Mouse (Mus musculus) CD4-positive, CD25-positive, alpha-beta regulatory T cell, adult 2 months (primary cell): ENCODE results near the gene Itga9.

Experiments
- DNase-seq: peaks from one replicate; pipeline ENCODE4 v3.0.0-alpha.2; 2012; ENCODE audit warnings: low read depth, low spot score

The Itga9 gene

DNA sequence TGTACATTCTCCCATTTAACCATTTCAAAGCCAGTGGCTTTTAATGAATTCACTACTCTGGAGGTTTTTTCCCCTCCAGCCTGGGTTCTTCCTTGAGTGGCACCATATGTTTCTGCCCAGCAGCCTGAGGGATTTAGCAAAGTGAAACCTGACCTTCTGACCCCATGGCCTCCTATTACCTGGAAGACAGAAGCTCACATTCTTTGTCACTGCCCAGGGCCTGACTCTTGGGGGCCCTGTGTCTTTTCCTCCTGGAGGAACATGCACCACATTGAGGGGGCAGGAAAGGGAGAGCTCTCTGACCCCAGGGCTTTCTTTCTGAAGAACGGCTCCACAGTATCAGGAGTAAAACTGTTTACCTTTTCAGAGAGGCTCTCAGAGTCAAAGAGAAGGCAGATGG, 46.9 kb downstream of the Itga9 start:
- DNase-seq, result no peak

DNA sequence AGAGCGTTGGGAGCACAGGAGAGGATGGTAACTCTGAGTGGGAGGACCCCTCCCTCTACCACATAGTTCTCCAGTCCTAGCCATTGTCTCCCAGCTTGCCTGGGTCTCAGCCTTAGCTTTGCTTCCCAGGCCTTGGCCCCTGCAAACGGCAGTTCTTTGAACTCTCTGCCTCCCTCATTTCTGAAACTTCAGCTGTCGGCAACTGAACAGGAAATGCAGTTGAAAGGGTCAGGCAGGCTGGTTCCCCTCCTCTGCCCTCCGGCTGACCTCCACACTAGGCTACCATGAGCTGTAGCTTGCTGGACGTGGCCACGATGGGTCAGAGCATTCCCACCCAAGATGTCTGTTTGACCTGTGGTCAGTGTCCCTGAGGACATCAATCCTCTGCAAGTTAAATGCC, 48.5 kb downstream of the Itga9 start:
- DNase-seq, result no peak

DNA sequence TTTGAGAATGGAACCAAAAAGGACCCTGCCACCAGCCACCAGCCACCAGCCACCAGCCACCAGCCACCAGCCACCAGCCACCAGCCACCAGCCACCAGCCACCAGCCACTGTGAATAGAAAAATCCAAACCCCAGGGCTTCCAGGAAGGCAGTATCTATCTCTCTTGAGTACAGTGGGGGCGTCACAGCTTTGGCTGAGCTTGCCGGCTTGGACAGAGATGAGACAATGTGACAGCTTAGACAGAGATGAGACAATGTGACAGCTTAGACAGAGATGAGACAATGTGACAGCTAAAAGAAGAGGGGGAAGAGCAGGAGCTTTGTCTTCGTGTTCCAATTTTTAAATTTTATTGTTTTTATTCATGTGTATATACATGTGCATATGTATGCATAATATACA, 49.2 kb downstream of the Itga9 start:
- DNase-seq, result no peak

DNA sequence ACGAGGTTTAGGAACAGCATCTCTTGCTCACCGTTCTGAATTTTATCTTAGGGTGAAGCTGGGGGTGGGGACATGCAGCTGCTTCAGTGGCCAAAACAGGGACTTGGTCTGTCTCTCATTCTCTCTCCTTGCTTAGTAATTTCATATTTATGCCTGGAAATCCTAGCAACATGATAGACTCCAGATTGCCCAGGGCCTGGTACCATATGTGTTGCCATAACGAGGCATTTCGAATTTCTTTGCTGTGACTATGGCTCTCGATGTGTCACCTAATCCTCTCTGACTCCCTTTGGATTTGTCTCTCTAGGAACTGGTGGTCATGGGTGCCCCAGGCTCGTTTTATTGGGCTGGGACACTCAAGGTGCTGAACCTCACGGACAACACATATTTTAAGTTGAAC, 51.7 kb downstream of the Itga9 start:
- no peak for DNase-seq

DNA sequence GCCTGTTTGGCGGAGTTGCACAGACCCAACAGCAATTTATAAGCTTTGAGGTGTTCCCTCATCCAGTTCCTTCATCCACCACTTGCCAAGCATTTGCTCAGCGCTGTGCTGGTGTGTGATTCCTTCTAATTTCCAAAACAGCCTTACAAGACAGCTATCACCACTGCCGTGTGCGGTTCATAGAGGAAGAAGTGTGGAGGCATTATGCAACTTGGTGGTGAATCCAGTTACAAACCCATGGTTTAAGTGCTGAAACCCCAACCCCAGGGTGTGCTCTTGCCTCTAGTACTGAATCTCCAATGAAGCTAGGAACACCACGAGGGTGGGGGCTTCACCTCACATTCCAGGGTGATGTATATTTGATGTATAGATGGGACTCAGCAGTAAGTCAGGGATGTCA, 53.3 kb downstream of the Itga9 start:
- DNase-seq, result no peak

DNA sequence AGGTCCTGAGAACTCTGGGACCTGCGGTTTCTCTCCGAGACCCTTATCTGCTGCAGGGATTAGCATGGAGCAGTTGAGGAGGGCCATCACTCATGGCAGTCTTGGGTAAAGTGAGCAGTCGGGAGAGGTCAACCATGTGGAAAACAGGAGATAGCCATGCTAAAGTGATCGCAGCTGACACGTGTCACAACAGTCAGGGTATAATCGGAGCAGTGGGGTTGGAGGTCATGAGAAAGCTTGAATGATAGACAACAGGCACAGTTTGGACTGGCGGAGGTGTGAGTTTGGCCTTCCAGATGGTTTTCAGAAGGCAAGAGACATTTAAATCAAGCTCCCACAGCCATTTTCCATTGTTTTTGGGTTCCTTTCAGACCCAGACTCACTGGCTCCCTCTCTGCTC, 53.8 kb downstream of the Itga9 start:
- no peak for DNase-seq

DNA sequence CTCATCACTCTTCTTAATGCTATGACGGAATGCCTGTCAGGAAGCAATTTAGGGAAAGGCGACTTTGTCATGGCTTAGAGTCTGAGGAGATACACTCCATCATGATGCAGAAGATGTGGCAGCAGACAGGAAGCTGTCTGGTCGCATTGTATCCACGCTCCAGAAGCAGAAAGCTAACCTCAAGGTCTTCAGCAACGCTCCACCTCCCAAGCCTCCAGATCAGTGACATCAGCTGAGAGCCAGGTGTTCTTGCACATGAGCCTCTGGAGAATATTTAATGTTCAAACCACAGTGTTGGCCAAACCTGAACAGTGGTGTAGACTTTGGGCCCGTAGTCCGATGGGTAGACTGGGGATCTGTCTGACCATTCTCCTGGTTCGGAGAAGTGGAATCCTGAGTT, 55.5 kb downstream of the Itga9 start:
- peak; percentile 21 for DNase-seq

DNA sequence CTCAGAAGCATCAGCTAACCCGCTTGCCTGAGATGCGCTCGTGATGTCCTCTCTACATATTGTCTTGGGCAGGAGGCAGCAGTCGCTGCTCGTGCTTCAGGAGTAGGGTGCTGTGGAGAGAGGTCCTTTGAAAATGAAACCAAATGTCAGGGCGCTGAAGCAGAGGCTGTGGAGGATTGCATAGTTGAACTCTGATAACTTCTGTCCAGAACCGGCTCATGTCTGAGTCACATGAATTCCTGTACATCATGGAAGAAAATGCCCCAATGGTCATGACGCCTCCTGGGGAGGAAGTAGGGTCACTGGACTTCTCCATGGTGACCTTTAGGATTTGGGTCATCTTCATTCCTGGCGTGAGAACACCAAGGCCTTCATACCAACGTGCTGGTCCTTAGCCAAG, 56.0 kb downstream of the Itga9 start:
- DNase-seq, result peak; percentile 50

DNA sequence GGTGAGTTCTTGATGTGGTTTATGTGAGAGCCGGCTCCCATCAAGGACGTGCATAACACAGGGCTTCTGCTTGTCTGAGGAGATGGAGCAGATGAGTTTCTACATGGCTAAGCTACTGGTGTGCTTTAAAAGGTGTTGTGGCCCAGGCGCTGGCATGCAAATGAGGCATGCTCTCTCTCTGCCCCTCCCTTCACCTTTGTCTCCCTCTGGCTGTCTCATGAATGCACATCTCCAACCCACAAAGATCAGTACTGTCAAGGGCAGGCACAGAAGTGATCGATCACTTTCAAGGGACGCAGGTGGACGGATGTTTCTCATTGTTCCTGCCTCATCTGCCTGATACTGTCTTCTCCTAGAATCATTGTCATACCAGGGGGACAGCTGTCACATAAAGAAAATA, 57.4 kb downstream of the Itga9 start:
- no peak for DNase-seq

DNA sequence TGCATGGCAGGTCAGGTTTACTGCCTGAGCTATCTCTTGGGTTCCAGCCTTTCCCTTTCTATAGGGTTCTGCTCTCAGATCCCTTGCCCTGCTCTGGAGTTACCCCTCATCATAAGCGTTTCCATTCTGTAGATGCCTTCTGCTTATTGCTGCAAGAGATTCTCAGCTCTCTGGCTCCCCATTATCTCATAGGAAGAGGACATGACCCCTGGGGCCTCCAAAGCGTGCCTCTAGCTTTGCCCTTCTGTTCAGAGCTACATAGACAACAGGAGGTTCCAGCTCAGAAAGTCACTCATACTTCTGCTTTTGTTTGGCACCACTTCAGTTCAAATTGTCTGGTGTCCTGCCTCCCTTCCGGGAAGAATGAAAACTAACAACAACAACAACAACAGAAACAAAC, 59.6 kb downstream of the Itga9 start:
- no peak for DNase-seq

DNA sequence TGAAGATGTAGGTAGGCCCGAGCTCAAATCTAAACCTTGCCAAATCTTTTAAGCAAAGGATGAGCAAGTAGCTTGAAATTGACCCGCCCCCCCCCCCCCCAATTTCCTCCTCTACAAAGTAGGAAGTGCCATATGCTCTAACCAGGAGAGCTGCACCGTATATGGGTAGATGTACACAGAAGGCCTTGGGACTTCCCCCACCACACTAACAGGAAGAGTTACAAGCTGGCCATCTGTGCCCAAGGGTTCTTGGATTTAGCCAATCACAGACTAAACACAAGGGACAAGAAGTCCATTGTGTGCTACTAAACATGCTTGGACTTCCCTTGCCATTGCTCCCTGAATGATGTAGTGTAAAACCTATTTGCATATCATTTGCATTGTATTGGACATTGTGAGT, 63.2 kb downstream of the Itga9 start:
- peak; percentile 63 for DNase-seq

DNA sequence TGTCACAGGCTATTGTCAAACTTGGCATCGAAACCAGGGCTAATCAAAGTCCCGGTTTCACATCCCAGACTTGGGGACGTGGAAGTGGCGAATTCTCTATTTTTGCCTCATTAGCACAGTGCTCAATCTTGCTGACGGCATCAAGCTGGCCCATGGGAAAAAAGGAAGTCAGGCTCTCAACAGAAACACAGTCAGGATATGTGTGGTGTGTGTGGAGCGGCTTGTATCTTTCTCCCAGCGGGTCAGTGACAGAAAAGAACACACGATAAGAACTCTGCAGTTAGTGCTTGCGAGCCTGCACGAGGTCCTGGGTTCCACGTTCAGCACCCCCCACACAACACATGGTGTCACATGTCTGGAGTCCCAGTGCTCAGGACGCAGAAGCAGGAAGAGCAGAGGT, 67.8 kb downstream of the Itga9 start:
- DNase-seq, result no peak

DNA sequence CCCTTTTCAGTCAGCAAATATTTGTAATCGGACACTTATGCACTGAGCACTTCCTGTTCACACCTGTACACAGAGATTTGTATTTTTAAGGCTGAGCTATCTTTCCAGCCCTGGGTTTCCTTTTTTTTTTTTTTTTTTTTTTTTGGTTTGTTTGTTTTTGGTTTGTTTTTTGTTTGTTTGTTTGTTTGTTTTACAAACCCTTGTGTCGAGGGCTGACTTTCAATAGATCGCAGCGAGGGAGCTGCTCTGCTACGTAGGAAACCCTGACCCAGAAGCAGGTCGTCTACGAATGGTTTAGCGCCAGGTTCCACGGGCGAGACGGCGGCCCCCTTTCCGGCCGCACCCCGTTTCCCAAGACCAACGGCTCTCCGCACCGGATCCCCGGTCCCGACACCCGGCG, 68.3 kb downstream of the Itga9 start:
- DNase-seq, result peak; percentile 66

DNA sequence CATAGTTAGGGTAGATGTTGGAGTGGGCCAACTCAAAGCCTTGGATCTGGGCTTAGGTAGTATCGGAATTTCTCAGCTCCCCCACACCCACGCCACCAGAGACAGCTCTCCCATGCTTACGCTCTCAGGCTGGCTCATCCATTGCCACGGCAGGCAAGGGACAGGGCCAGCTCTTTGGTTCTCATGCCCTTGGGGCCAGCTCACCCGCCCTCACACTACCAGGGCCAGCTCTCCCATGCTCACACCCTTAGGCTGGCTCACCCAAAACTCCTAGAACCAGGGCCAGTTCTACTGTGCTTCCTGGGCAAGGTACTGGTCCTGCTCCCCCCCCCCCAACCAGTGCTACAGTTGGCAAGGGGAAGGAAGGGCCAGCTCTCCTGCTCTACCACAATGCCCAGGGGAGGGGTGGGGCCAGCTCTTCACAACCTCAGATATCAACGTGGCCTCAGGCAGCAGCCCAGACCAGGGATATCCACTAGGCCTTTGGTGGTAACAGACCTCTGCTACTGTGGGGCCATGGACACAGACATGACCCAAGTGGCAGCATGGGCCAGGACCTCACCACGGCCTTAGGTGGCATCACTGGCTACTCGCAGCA, 69.2 kb downstream of the Itga9 start:
- DNase-seq, result no peak

DNA sequence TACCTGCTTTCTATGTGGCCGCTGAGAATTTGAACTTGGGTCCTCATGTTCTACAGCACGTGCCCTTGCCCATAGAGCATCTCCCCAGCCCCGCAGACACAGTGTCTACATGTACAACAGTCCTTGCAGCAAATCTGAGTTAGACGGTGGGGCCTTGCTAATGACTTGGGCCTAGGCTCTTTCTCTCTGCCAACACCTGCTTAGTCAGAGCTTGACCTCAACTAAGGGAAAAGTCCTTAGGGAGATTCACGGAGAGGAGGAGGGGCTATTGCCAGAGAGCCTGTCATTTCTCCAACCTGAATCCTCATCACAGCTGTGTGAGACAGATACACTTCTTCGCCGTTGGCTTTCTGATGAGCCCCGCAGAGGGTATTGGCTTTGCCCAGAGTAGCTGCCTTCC, 70.2 kb downstream of the Itga9 start:
- no peak for DNase-seq

DNA sequence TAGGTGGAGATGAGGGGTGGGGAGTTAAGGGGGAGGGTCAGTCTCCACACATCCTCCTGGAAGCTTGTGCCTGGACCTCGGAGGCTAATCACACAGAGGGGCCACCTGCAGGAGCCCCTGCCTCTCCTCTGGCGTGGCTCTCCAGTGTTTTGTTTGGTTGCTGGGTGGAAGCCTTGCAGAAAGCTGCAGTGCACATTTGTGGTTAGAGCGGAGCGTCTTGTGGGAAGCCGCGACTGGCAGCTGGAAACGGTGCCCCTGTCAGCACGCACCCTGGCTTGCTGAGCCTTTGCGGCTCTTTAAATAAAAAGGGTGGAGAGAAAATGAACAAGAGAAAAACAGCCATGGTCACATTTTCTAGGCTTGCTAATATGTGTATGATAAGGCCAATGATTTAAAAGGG, 70.9 kb downstream of the Itga9 start:
- peak; percentile 31 for DNase-seq

DNA sequence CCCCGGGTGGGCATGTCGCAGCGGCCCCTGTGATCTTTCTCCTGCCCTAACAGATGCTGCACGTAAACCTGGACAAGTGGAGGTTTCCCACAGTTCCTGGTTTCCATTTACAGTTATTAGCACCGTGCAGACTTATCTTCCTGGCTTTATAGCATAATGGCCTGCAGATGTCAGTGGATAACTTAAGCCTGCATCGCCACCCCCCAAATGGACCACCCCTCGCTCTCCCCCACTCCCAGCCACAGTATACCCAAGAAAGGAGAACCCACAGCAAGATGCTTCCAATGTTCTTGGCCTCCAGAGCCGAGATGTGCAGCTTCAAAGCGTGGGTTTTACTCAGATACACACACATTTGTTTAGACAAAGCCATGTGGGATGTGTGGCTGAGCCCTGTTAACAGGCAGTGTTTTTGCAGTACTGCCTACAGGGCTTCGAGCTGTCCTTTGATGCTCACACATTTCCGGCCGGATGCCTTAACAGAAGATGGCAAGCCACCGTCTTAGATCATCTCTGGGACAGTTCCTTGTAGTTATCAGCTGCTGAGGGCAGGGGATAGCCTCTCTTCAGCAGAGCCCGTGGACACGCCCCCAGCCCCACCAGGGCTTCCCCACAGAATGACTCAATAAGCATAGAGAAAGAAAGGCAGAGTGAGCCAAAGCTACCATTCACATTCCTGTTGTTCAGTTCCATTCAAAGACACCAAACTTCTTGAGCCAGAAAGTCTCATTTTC, 71.7 kb downstream of the Itga9 start:
- DNase-seq, result peak; percentile 85

DNA sequence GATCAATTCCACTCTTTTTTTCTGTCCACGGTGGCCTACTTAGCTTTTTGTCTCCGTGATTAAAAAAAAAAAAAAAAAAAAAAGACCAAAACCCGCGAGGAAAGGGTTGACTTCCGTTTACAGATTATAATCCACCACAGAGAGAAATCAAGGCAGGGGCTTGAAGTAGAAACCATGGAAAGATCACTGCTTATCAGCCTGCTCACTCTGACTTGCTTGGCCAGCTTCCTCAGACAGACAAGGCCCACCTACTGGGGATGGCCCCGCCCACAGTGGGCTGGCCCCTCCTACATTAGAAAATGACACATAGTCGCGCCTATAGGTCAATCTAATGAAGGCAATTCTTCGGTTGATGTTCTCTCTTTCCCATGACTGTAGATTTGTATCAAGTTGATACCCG, 72.3 kb downstream of the Itga9 start:
- DNase-seq, result peak; percentile 74

DNA sequence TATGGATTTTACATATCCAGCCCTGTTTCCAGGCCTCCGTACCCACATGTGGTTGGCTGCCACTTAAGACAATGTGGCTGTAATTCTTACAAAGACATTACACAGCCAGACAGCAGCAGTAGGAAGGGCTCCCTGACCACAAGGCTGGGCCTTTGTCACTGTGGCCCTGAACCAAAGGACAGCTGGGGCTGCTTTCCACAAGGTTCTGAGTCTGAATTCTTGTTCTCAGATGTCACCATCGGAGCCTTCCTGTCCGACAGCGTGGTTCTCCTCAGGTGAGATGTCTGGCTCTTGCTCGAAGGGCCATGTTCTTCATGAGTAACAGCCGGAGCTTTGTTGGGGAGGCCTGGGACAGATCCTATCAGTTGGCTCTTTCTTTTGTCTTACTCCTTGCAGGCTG, 75.0 kb downstream of the Itga9 start:
- no peak for DNase-seq

DNA sequence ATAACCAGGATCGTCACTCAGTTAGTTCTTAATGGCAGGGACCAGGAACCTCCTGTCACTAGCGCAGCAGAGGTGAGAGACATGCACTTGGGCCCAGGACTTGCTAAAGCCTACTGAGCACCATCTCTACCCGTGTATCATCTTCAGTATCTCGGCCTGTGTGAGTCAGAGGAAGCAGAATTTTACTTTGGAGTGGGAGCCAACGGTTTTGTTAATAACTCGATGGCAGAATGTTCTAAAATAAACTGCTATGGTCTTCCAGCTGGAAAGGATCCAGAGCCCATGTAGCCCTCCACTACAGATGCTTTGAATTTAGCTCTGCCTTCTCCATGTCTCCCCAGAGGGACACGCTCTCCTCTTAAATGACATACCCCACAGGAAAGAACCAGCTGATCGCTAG, 75.7 kb downstream of the Itga9 start:
- DNase-seq, result no peak

DNA sequence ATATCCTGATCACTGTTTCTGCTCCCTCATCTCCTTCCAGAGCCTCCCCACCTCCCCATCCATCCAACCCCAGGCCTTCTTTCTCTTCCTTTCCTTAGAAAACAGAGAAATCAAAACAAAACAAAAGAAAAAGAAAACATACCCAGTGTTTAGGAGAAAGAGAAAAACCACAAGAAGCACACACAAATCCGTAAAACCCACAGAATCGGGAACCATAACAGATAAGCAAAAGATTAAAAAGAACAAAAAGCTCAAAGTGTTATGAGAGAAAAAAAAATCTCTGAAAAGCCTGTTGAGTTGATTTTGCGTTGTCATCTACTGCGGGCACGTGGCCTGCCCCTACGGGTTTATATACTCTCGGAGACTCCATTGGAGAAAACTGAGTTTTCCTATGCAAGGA, 77.0 kb downstream of the Itga9 start:
- DNase-seq, result no peak

DNA sequence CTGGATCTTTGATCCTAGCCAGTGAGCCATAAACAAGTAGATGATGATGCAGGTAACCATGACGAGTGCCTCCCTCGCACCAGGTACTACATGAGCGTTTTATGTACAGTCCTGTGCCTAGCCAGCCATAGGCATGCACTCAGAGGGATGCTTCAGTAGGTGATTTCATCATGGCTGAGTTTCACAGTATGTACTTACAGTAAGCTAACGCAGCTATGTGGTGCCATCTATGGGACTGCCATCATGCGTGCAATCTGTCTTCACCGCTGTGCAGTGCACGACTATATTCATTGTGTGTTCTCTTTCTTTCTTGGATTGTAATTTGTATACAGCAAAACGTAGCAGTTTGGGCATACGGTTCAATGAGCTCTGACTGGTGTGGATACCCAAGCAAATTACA, 77.9 kb downstream of the Itga9 start:
- DNase-seq, result peak; percentile 71

DNA sequence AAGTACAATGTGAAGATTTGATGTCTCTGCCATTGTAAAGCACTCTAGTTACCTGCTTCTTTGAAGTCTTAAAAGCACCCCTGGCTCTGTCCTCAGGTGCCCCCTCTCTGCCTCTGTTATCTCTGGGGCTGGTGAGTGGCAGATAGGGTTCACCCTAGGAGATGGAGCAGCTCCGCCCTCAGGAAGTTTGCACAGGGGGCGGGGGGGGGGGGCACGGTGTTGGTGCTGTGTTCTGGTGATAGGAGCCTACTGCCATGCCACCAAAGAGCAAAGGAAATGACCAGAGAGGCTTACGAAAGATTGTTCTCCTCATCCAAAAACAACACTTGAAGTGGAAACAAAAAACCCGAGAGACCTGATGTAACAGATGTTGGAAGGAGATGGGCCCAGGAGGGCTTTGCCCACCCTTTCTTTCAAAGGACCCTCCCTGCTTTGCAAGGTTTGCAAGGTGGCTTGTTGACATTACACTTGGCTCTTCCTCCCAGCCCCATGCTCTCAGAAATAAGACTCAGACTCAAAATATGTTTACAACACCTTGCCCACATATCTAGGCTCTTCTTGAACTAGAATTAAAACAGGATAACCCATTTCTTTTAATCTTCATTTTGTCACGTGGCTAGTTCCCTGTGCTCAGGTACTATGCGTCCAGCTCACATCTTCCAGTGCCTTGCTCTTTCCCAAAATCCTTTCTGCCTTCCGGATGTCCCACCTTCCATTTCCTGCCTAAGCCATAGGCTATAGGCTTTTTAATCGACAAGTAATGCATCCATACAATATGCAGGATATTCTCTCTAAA, 79.9 kb downstream of the Itga9 start:
- peak; percentile 24 for DNase-seq
